Mouse (Mus musculus) CD4-positive, CD25-positive, alpha-beta regulatory T cell, adult 2 months (primary cell): ENCODE measurements around the gene 1810010H24Rik.
"Not testable (repeated sequence)": the region's sequence is repeated elsewhere in the genome, so short reads cannot be mapped to it uniquely, and the experiment has no call there.

Experiments
- DNase-seq: peaks from one replicate; pipeline ENCODE4 v3.0.0-alpha.2; 2012; ENCODE audit warnings: low read depth, low spot score

1810010H24Rik gene

DNA sequence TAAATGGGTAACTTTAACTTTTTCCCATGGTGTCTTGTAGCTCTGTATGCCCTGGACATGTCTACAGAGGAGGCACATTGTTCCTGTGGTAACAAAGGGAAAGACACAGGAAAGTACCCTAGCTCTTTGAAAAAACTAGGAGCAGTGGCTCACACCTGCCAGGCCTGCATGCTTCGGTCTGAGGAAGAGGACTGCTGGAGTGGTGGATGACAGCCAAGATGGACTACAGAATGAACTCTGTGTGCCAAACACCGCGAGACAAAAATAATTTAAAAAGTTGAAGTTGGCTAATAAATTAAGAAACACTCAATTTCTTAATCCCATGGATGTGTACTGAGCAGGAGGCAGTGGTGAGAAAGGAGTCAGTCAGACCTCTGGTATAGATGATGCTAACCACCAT, 15.9 kb downstream of the 1810010H24Rik start:
- DNase-seq: no peak

DNA sequence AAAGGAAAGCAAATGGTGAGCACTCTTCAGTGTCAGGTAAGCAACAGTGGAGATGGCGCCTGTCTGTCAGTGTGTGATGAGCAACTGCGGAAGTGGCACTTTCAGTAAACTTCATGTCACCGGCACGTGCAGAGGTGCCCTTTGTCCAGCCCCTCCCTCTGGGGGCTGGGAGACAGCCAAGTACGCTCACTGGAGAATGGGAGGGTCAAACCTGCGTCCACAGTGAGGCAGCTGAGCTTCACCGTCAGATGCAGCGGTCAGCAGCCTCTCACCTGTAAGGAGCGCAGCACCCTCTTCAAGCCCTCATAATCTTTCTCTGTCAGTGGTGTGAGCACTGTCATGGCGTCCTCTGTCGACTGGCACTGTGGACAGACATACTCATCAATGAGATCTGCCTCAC, 17.9 kb downstream of the 1810010H24Rik start:
- no peak for DNase-seq

DNA sequence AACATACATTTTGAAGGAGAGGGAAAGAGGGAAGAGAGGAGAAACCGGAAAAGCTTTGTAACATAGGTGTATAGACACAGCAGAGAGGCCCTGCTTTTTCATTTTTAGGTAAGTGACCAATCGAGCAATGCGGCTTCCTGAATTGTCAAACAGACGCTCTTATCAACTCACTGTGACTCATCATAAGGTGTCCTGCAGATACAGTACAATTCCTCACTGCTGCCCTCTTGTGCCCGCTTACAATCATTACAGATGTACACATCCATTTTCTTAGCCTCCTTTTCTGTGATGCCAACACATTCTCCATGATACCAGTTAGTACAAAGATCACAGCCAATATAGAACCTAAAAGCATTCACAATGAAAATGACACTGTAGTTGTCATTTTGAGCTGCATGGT, 18.8 kb downstream of the 1810010H24Rik start:
- DNase-seq: peak; percentile 90

DNA sequence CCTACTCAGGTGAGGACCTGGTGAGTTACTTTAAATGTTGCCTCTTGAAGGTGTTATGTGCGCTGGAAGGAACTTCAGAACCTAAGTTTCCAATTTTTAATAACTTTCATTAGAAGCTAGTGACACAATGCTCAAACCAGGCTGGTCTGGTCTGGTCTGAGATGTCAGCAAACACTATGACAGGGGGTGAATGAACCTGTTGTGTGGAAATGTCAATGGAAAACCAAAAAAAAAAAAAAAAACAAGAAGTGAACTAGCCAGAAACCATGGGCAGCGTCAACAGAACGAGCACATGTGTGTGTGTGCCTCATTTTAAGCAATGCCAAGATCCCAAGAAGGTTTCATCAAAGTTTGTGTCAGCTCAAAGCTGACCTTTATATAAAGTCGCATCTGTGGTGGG, 20.1 kb downstream of the 1810010H24Rik start:
- no peak for DNase-seq

DNA sequence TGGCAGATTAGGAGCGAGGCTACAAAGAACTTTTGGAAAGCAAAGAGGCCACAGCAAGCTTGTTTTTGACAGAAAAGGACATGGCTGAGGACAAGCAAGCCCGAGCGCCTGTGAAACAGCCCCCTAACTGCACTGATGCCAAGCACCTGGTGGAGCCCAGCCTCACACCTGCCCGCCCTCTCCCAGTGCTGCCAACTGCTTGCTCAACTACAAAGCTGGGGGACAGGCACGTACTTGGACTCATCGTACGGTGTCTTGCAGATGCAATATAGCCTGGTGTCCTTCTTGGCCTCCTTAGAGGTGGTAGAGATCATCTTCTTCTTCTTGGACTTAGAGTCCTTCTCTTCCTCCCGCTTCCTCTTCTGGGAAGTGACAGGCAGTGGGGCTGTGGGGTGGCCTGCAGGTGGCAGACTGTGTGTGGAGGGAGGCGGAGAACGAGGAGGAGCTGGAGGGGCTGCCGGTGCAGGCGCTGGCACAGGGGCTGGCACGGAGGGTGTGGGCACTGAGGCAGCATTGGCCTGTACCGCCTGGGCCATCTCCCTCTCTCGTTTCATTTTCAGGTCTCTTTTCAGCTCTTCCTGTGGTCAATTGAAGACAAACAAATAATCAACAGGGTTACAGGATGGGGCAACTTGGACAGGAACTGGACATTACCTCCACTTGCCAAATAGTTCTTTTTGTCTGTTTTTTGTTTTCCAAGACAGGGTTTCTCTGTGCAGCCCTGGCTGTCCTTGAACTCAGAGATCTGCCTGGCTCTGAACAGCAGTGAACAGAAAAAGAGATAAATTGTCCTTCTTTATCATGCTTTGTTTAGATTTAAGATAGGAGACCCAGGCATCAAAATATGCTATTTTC, 21.5 kb downstream of the 1810010H24Rik start:
- no peak for DNase-seq

DNA sequence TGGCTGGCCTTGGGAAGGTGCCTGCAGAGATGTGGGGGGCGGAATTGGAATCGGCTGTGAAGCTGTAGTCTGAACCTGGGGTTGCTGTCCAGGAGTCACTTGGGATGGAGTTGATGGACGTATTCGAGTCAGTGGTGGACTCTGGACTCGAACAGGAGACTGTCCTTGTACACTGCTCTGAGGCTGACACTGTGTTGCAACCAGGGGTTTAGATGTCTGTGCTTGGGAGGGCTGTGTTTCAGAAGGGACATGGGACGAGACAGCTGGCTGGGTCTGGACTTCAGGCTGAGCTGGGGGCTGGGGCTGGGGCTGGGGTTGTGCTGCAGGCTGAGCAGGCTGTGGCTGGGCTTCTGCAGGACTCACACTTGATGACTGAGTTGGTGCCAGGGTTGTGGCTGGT, 29.4 kb downstream of the 1810010H24Rik start:
- DNase-seq: no peak

DNA sequence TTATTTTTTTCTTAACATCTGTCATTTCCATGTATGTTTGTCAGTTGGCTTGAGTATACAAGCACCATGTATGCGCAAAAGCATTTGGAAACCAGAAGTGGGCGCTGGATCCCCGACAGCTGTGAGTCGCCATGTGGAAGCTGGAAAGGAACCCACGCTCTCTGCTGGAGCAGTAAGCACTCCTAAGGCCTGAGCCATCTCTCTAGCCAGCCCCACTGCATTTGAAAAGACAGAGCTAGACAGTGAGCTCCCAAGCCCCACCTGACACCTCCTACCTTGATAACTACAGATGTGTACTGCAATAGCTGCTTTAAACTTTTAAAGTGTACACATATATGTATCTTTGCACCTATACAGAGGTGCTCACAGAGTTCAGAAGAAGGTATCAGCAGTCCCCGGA, 31.9 kb downstream of the 1810010H24Rik start:
- DNase-seq: no peak

DNA sequence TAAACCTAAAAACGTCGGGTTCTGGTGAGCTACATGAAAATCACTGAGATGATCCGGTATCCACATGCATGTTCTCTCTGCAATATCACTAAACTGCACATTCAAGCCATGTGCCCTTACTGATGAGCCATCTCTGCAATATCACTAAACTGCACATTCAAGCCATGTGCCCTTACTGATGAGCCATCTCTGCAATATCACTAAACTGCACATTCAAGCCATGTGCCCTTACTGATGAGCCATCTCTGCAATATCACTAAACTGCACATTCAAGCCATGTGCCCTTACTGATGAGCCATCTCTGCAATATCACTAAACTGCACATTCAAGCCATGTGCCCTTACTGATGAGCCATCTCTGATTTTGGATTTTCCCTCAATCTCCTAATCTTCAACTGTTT, 34.2 kb downstream of the 1810010H24Rik start:
- not testable (repeated sequence) for DNase-seq

DNA sequence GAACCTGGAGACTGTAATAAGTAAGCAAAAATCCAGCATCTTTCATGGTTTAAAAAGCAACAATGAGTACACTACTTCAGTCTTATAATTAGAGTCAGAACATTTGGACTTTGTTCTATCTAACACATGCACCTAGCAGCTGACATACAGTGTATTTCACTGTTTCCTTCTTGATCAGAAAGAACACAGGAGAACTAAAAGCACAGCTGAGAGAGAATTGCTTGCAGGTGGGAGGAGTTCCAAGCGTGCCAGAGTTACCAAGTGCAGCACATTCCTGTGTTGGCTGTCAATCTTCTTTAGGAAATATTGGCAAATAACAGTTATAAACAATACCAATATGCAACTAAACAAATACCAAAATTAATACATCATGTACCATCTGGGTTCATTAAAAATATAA, 35.5 kb downstream of the 1810010H24Rik start:
- no peak for DNase-seq

DNA sequence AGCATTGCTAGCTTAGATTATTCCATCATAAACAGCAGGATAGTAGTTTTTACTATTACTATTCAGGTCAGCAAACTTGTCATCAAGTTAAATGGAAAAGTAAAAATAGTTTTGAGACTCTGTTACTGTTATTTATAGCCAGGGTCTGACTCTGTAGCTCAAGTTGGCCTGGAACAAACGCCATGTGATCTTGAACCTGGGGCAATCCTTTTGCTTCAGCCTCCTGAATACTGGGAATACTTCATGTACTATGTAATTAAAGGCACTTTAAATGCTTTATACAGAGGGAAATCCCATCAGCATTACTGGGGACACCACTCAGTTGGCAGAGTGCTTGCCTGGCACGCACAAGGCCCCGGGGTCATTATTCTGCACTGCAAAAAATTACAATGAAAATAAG, 37.6 kb downstream of the 1810010H24Rik start:
- no peak for DNase-seq

DNA sequence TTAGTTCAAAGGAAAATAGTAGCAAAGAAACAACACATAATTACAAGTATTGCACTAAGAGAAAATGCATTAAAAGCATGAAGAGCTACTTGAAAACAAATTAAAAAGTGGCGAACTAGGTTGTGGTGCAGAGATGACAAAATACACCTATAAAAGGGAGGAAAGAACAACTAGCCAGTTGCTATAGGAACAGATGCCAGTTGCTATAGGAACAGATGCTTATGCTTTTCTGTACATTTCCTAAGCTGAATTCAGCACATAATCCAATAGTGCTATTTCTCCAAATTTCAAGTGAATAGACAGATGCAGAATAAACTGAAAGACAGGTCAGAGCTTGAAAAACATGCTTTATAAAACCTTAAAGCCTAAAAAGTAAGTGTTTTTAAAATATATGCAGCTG, 39.1 kb downstream of the 1810010H24Rik start:
- no peak for DNase-seq

DNA sequence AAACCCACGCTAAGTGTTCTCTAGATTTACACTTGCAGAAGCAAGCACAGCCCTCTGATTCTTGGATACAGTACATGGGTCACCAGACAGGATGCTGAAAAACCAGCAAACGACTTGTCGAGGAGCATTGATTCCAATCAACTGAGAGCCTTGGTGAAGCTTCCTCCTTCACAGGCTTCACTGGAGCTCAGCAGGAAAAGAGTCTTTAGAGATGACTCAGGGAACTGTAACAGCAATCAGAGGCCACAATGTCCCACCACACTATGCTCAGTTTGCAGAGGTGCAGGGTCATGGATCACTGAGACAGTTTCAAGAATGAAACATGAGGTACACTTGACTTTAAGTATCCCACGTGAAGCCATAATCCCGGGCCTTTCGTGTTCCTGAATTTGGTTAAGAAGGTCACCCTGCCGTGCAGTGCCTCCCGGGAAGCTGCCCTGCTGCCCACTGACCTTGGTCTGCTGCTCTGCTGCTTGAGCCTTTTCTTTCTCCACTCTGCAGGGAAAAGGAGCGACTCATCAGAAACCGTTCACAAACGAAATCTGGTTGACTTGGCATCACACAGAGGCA, 39.8 kb downstream of the 1810010H24Rik start:
- DNase-seq: no peak
